Mouse (Mus musculus): Measurements from ENCODE around the gene Fads1.

Fads1 gene

GRCm38 (mm10) chr19:10176477-10176876 lies 6.2 kb upstream of the Fads1 start:
- DNase-seq (ENCODE audit: low read depth, low spot score) = no peak

GRCm38 (mm10) chr19:10176941-10177372 lies 5.7 kb upstream of the Fads1 start:
- no peak for DNase-seq (ENCODE audit: low read depth, low spot score)

DNA sequence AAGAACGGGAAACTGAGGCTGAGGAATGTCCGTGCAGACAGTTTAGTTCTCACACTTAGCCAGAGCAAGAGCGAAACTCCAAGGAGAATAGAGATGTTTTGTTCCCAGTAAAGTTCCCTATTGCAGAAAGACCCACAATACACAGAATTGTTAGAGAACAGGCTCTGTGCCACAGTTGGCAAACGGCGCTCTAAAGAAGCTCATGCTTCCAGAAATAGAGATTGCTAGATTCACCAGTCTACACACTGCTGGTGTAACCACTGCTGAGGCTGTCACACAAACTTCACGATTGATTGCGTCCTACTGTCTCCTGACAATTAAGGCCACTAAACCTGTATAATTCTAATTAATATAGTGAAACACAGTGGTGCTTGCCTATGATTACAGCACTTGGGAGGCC lies 1.5 kb upstream of the Fads1 start:
- no peak for DNase-seq (ENCODE audit: low read depth, low spot score)

- no peak for DNase-seq (ENCODE audit: low read depth, low spot score)
These were observed 546 bp upstream of the Fads1 start for GRCm38 (mm10) chr19:10182142-10182541.

- DNase-seq (ENCODE audit: low read depth, low spot score) = no peak
These were observed 753 bp downstream of the Fads1 start for GRCm38 (mm10) chr19:10183299-10183983.

GRCm38 (mm10) chr19:10184096-10184495 lies 1.4 kb downstream of the Fads1 start:
- DNase-seq (ENCODE audit: low read depth, low spot score) = no peak

- no peak for DNase-seq (ENCODE audit: low read depth, low spot score)
These were observed 3.2 kb downstream of the Fads1 start for GRCm38 (mm10) chr19:10185876-10186275.

DNA sequence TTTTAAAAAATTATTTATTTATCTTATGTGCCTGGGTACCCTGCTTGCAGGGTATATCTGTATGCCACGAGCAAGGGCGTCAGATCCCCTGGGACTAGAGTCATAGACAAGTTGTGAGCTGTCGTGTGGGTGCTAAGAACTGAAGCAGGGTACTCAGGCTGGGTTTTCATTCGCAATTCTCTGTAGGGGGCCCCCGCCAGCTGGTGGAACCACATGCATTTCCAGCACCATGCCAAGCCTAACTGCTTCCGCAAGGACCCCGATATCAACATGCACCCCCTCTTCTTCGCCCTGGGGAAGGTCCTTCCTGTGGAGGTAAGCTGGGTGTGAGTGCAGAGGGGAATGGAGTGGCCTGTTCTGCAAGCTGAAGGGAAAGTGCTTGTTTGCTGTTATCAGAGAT lies 3.9 kb downstream of the Fads1 start:
- no peak for DNase-seq (ENCODE audit: low read depth, low spot score)

GRCm38 (mm10) chr19:10188281-10188811 lies 5.7 kb downstream of the Fads1 start:
- no peak for DNase-seq (ENCODE audit: low read depth, low spot score)

- no peak for DNase-seq (ENCODE audit: low read depth, low spot score)
These were observed 6.3 kb downstream of the Fads1 start for GRCm38 (mm10) chr19:10189022-10189421.

GRCm38 (mm10) chr19:10189940-10190339 lies 7.3 kb downstream of the Fads1 start:
- DNase-seq (ENCODE audit: low read depth, low spot score) = no peak

DNA sequence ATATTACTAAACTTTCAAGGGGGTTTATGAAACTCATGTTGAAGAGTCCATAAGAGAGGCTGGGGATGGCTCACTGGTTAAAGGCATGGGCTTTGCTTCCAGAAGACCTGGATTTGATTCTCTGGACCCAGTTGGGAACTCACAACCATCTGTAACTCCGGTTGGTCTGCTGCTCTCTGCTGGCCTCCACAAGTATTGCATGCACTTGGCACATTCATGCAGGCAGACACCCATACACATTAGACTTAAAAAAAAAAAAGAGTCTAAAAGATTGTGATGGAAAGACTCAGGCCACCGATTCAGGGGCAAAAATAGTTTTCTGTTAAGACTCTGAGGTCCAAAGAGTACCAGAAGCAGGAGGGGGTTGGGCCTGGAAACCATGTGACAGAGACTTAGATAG lies 8.1 kb downstream of the Fads1 start:
- DNase-seq (ENCODE audit: low read depth, low spot score) = no peak

GRCm38 (mm10) chr19:10191326-10191725 lies 8.6 kb downstream of the Fads1 start:
- DNase-seq (ENCODE audit: low read depth, low spot score) = no peak

- DNase-seq (ENCODE audit: low read depth, low spot score) = no peak
These were observed 11.6 kb downstream of the Fads1 start for GRCm38 (mm10) chr19:10194337-10194736.

DNA sequence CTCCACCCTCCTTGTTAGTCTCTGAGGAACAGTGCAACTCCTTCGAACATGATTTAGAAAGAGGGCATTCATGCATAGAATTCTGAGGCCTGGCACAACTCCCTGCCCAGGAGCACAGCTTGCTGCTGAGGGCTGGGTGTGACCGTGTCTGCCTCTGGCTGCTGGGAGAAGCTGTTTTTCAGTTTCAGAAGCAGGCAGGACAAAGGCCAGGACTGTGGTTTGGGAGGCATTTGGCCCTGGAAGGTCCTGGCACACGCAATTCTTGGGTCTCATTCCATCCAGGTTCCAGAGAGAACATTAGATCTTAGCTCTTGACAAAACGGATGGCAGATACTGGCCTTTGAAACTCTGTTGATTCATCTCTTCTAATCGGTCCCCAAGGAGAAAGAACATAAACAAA lies 12.6 kb downstream of the Fads1 start:
- no peak for DNase-seq (ENCODE audit: low read depth, low spot score)

- no peak for DNase-seq (ENCODE audit: low read depth, low spot score)
These were observed 14.4 kb downstream of the Fads1 start for GRCm38 (mm10) chr19:10197130-10197529.

- no peak for DNase-seq (ENCODE audit: low read depth, low spot score)
These were observed 15.6 kb downstream of the Fads1 start for GRCm38 (mm10) chr19:10198286-10198685.

GRCm38 (mm10) chr19:10198723-10199122 lies 16.0 kb downstream of the Fads1 start:
- no peak for DNase-seq (ENCODE audit: low read depth, low spot score)

DNA sequence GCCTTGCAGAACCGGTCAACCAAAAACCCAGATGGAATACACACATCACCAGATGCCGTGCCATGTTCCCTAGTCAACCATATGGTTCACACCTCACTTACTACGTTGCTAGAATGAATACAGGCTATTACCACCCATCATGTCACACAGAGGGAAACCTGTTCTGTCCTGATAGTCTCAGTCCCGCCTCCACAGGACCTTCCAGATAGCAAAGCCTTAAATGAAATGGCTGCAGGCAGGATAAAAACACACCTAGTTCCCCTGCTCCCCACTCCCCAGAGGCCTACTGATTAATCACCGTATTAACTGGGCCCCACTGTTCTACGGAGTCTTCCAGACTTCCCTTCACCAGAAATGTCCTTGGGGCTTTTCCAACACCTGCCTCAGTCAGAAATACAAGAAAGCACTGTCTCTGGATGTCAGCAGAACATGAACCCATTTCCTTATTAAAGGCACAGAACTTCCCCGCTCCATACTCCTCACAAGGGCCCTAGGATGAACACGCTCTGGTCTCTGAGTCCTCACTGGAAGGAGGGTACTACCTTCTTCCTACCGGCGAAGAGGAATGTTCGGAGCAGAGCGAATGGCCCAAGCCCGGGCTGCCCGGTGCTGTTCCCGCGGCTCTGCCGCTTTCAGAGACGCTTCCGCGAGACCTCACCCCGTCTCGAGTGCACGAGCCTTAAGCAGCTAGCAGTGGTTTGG lies 20.6 kb downstream of the Fads1 start:
- DNase-seq (ENCODE audit: low read depth, low spot score) = no peak

GRCm38 (mm10) chr19:10203848-10204615 lies 21.3 kb downstream of the Fads1 start, which contains the start of the genes Tmem258 and Fen1:
Gene Tmem258, plus strand, starts transcription at chr19:10204014.
Gene Fen1, minus strand, starts transcription at chr19:10204169.
- peak; percentile 83 for DNase-seq (ENCODE audit: low read depth, low spot score)

GRCm38 (mm10) chr19:10204616-10205001 lies 21.9 kb downstream of the Fads1 start:
- no peak for DNase-seq (ENCODE audit: low read depth, low spot score)

- no peak for DNase-seq (ENCODE audit: low read depth, low spot score)
These were observed 22.4 kb downstream of the Fads1 start for GRCm38 (mm10) chr19:10205051-10205450.

All from retina, adult 2 months (tissue).